Mouse (Mus musculus) ES-E14 (cell line): ENCODE results near the gene Sesn3. TPM values are rescaled to one million over a fixed set of nuclear protein-coding genes. Genes with fewer than 3 reads are reported as not detected.

Experiments
- DNase-seq: peaks from one replicate; pipeline ENCODE4 v3.0.0-alpha.2; 2013; ENCODE audit warnings: low read depth, low spot score
- H3K27ac ChIP-seq: 2 replicates; pipeline ENCODE4 v1.5.1; 2012; ENCODE audit warnings: low read depth, mild to moderate bottlenecking, low read length, moderate library complexity, mixed read lengths; ENCODE audit not compliant: poor library complexity, insufficient read depth, severe bottlenecking
- H3K36me3 ChIP-seq: 2 replicates; pipeline ENCODE4 v1.6.1; 2012; ENCODE audit warnings: mild to moderate bottlenecking, low read length, moderate library complexity, mixed read lengths; ENCODE audit not compliant: control insufficient read depth, poor library complexity, insufficient read depth, severe bottlenecking
- H3K4me1 ChIP-seq, 2 experiments: fragments of 150-350 bp in 1 of 2; sonication (generic) in 1 of 2; 2 replicates each; pipeline ENCODE4 v1.6.1; 2012; ENCODE audit warnings: low read length in 2 of 2, mild to moderate bottlenecking in 1 of 2, mixed read lengths in 1 of 2; ENCODE audit not compliant: control insufficient read depth in 2 of 2, insufficient read depth in 2 of 2, poor library complexity in 1 of 2
- H3K4me3 ChIP-seq, 2 experiments: fragments of 150-350 bp in 1 of 2; sonication (generic) in 1 of 2; 2 replicates each; pipeline ENCODE4 v1.5.1; 2012; ENCODE audit warnings: low read length in 2 of 2, low read depth in 1 of 2, mild to moderate bottlenecking in 1 of 2, mixed read lengths in 1 of 2; ENCODE audit not compliant: insufficient read depth in 1 of 2, poor library complexity in 1 of 2, severe bottlenecking in 1 of 2
- H3K9ac ChIP-seq: 2 replicates; pipeline ENCODE4 v1.6.1; 2012; ENCODE audit warnings: low read depth, mild to moderate bottlenecking, low read length, mixed read lengths; ENCODE audit not compliant: poor library complexity, insufficient read depth, severe bottlenecking
- H3K9me3 ChIP-seq: fragments of 150-350 bp; sonication (generic); 2 replicates; pipeline ENCODE4 v1.6.1; 2012; ENCODE audit warnings: low read depth, mild to moderate bottlenecking, low read length; ENCODE audit not compliant: control insufficient read depth, insufficient read depth
- CHD2 ChIP-seq: IDR thresholded peaks from 2 replicates; pipeline ENCODE4 v1.6.1; 2014; ENCODE audit warnings: mild to moderate bottlenecking, low read depth, low read length, inconsistent platforms
- HCFC1 ChIP-seq: IDR thresholded peaks from 2 replicates; pipeline ENCODE4 v1.6.1; 2012; ENCODE audit warnings: low read length, inconsistent platforms, borderline replicate concordance; ENCODE audit not compliant: insufficient read depth
- MAFK ChIP-seq: IDR thresholded peaks from 2 replicates; pipeline ENCODE4 v1.6.1; 2014; ENCODE audit warnings: mild to moderate bottlenecking, low read depth, low read length, inconsistent platforms; ENCODE audit not compliant: insufficient read depth
- ZC3H11A ChIP-seq: IDR thresholded peaks from 2 replicates; pipeline ENCODE4 v1.6.1; 2012; ENCODE audit warnings: low read depth, mild to moderate bottlenecking, inconsistent platforms, low read length, borderline replicate concordance
- ZNF384 ChIP-seq: IDR thresholded peaks from 2 replicates; pipeline ENCODE4 v1.6.1; 2012; ENCODE audit warnings: low read depth, low read length, inconsistent platforms
- in situ Hi-C, 2 experiments: fragments of 600-800 bp; cut with MboI; formaldehyde crosslinking; loops; one replicate each; pipeline ENCODE4 v1.15.1; 2025; ENCODE audit warnings: low sequenced_read_pairs in 2 of 2, inconsistent platforms in 1 of 2; ENCODE audit not compliant: unreplicated experiment in 2 of 2
- total RNA-seq: library from RNA; depleted of rRNA; stranded (reverse); fragments of 300-350 nt; gene quantifications from 2 replicates; pipeline ENCODE4 v1.2.3, GENCODE M21; 2012

The Sesn3 gene
- total RNA-seq, 1 experiment: 7.1 TPM

DNA sequence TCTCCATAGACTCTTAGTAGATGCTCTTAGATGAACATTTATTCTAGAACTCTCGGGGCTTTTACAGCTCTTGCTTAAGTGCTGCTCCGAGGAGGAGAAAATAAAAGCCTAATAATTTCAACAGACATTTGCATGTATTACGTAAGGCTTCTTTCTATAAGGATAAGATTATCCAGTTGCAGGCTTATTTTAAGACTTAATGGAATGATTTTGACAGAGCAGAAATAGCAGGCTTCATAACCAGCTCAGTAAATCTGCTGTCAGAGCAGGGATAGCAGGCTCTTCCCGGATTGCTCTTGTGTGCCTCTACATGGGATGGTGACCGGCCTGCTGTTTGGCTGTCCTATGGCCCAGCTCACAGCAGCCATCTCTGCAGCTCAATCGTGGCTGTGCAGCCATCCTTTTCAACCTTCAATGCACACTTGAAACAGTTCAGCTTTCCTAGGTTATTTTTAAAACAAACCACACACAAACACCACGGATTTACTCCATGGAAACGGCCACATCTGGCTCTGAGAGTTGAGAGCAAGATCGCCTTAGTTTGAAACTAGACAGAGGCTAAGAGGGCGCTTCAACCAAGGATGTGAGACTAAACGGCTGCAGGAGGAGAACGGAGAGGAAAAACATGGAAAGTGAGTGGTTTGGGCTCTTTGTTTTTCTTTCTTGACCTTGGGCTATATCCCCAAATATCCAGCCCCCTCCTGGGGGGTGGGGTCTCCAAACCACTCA lies 27.2 kb upstream of the Sesn3 start:
- Histone ChIP-seq H3K9me3 (no peaks in the 10 kb centered on the region), H3K4me3 (no peak overlapping the region), H3K36me3 (no peaks in the 10 kb centered on the region), H3K9ac (no peak overlapping the region), H3K27ac (no peak overlapping the region), H3K4me1 (peaks cover 0 to 14% of the 10 kb centered on the region in 2 experiments; a peak in 1 of 4 replicates)
- no peak for TF ChIP-seq ZNF384
- no peak for TF ChIP-seq MAFK
- TF ChIP-seq CHD2: no peak
- no peak for TF ChIP-seq HCFC1
- TF ChIP-seq ZC3H11A: no peak
- in situ Hi-C loops: no loop called here
- no peak for DNase-seq

DNA sequence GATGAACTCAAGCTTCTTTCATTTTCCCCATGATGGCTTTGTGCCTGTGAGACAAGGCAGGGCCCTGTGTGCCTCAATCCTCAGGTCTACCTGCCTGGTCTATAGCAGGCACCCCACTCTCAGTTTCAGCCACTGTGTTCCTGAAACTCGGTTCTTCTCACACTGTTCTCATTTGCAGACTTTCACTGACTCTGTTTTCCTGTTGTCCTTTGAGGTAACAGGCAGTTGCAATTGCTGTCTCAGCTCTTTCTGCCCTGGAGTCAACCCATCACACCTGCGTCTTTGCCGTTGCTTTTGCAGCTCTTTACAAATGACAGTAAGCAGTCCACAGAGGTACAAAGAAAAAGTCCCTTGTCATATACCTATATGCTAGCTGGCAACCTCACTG lies 26.7 kb upstream of the Sesn3 start:
- in situ Hi-C loops: no loop called here
- no peak overlapping the region for H3K27ac ChIP-seq
- H3K9ac ChIP-seq: no peak overlapping the region
- H3K9me3 ChIP-seq: no peaks in the 10 kb centered on the region
- no peak for TF ChIP-seq CHD2
- TF ChIP-seq ZC3H11A: no peak
- TF ChIP-seq ZNF384: no peak
- no peak for TF ChIP-seq HCFC1
- TF ChIP-seq MAFK: no peak
- H3K4me3 ChIP-seq: no peak overlapping the region
- DNase-seq: no peak
- no peaks in the 10 kb centered on the region for H3K36me3 ChIP-seq
- H3K4me1 ChIP-seq: peaks cover 0 to 14% of the 10 kb centered on the region in 2 experiments; a peak in 1 of 4 replicates

- Histone ChIP-seq H3K4me3 (no peak overlapping the region), H3K4me1 (no peaks in the 10 kb centered on the region), H3K36me3 (no peaks in the 10 kb centered on the region), H3K9me3 (no peaks in the 10 kb centered on the region), H3K27ac (no peak overlapping the region), H3K9ac (no peak overlapping the region)
- no peak for DNase-seq
- TF ChIP-seq ZC3H11A (no peak), ZNF384 (no peak), HCFC1 (no peak), MAFK (no peak), CHD2 (no peak)
- in situ Hi-C loops: no loop called here
Measured at GRCm38 (mm10) chr9:14261150-14261549, 13.7 kb upstream of the Sesn3 start.

- no peak for DNase-seq
- no peak overlapping the region for H3K27ac ChIP-seq
- TF ChIP-seq ZNF384 (no peak), MAFK (no peak), CHD2 (no peak), HCFC1 (no peak), ZC3H11A (no peak)
- H3K4me3 ChIP-seq: no peak overlapping the region
- no peak overlapping the region for H3K9ac ChIP-seq
- H3K36me3 ChIP-seq: no peaks in the 10 kb centered on the region
- in situ Hi-C loops: no loop called here
- H3K4me1 ChIP-seq: no peaks in the 10 kb centered on the region
- H3K9me3 ChIP-seq: no peaks in the 10 kb centered on the region
Measured at GRCm38 (mm10) chr9:14262568-14262972, 12.3 kb upstream of the Sesn3 start.

GRCm38 (mm10) chr9:14266470-14266869 lies 8.4 kb upstream of the Sesn3 start:
- TF ChIP-seq MAFK (no peak), ZC3H11A (no peak), HCFC1 (no peak), ZNF384 (no peak), CHD2 (no peak)
- Histone ChIP-seq H3K4me3 (no peak overlapping the region), H3K9ac (no peak overlapping the region), H3K9me3 (no peaks in the 10 kb centered on the region), H3K36me3 (no peaks in the 10 kb centered on the region), H3K27ac (no peak overlapping the region), H3K4me1 (no peaks in the 10 kb centered on the region)
- in situ Hi-C loops: no loop called here
- no peak for DNase-seq
